Mouse (Mus musculus): Measurements from ENCODE around the gene Rad9b.

DNA sequence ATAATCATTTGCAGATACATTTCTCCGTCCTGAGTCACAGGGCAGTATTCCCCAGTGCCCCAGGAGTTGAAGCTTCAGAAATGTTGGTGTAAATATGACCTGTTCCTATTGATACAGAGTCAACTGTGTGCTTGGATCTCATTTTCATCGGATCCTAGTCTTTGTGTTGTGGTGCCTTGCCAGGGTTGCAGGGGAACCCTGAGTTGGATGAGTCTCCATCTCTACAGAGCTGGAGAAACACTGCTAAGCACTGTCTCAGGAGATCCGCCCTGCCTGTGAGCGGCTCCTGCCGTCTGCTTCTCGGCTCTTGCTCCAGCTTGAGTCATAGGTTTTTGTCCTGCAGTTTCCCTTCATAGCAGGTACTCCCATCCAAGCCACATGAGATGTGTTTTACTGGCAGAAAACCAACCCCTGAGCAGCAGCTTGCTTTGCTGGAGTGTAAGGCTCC, 53.9 kb downstream of the Rad9b start:
- TF ChIP-seq CTCF (IDR thresholded peaks at IDR 0.05; ENCODE audit: insufficient read depth, low read depth, low read length), result no peak
- no peak for TF ChIP-seq POLR2A (IDR thresholded peaks at IDR 0.05; ENCODE audit: insufficient read depth, low read depth, low read length)
